Mouse (Mus musculus): ENCODE measurements around the gene Itpr2. TPM values are rescaled to one million over a fixed set of nuclear protein-coding genes. Genes with fewer than 3 reads are reported as not detected.

The Itpr2 gene
- polyA plus RNA-seq, 1 experiment: 10.5 TPM

- Histone ChIP-seq H3K27me3 (ENCODE audit: control insufficient read depth, insufficient read depth, low read length) (no peaks in the 10 kb centered on the region), H3K4me1 (ENCODE audit: control insufficient read depth, insufficient read depth, insufficient read length, low read length) (no peaks in the 10 kb centered on the region), H3K4me3 (ENCODE audit: low read depth, low read length) (no peak overlapping the region), H3K36me3 (ENCODE audit: control insufficient read depth, insufficient read depth, low read length) (no peaks in the 10 kb centered on the region), H3K27ac (ENCODE audit: insufficient read depth, low read depth, low read length) (no peak overlapping the region)
- WGBS: 87% methylated on average over 5 of the region's 5 CpGs
- TF ChIP-seq POLR2A (IDR thresholded peaks at IDR 0.05; ENCODE audit: low read depth, low read length) (no peak), CTCF (IDR thresholded peaks at IDR 0.05; ENCODE audit: extremely low read depth, insufficient read length, insufficient replicate concordance, low read depth, low read length) (no peak)
These were observed 334.8 kb downstream of the Itpr2 start for GRCm38 (mm10) chr6:146167207-146167606.

- no peaks in the 10 kb centered on the region for H3K27me3 ChIP-seq (ENCODE audit: control insufficient read depth, insufficient read depth, low read length)
- H3K36me3 ChIP-seq (ENCODE audit: control insufficient read depth, insufficient read depth, low read length): no peaks in the 10 kb centered on the region; the same call in 1 of the 2 replicates
- no peak overlapping the region for H3K27ac ChIP-seq (ENCODE audit: insufficient read depth, low read depth, low read length)
- H3K4me3 ChIP-seq (ENCODE audit: low read depth, low read length): no peak overlapping the region
- TF ChIP-seq CTCF (IDR thresholded peaks at IDR 0.05; ENCODE audit: extremely low read depth, insufficient read length, insufficient replicate concordance, low read depth, low read length) (no peak), POLR2A (IDR thresholded peaks at IDR 0.05; ENCODE audit: low read depth, low read length) (no peak)
- H3K4me1 ChIP-seq (ENCODE audit: control insufficient read depth, insufficient read depth, insufficient read length, low read length): peaks cover 3% of the 10 kb centered on the region; the same call in 1 of the 2 replicates
- WGBS: 80% methylated on average over 4 of the region's 4 CpGs
These were observed 342.4 kb downstream of the Itpr2 start for GRCm38 (mm10) chr6:146159641-146160040.

- Histone ChIP-seq H3K4me3 (ENCODE audit: low read depth, low read length) (no peak overlapping the region), H3K27ac (ENCODE audit: insufficient read depth, low read depth, low read length) (no peak overlapping the region), H3K27me3 (ENCODE audit: control insufficient read depth, insufficient read depth, low read length) (no peaks in the 10 kb centered on the region), H3K4me1 (ENCODE audit: control insufficient read depth, insufficient read depth, insufficient read length, low read length) (peaks cover 3% of the 10 kb centered on the region; the same call in 1 of the 2 replicates), H3K36me3 (ENCODE audit: control insufficient read depth, insufficient read depth, low read length) (no peaks in the 10 kb centered on the region; the same call in 1 of the 2 replicates)
- 94% methylated on average over 12 of the region's 12 CpGs for WGBS
- TF ChIP-seq POLR2A (IDR thresholded peaks at IDR 0.05; ENCODE audit: low read depth, low read length) (no peak), CTCF (IDR thresholded peaks at IDR 0.05; ENCODE audit: extremely low read depth, insufficient read length, insufficient replicate concordance, low read depth, low read length) (no peak)
These were observed 343.3 kb downstream of the Itpr2 start for GRCm38 (mm10) chr6:146158717-146159116.

GRCm38 (mm10) chr6:146157983-146158535 is 344.0 kb downstream of the Itpr2 start:
- no peaks in the 10 kb centered on the region; the same call in 1 of the 2 replicates for H3K36me3 ChIP-seq (ENCODE audit: control insufficient read depth, insufficient read depth, low read length)
- H3K4me3 ChIP-seq (ENCODE audit: low read depth, low read length): no peak overlapping the region
- no peak for TF ChIP-seq CTCF (IDR thresholded peaks at IDR 0.05; ENCODE audit: extremely low read depth, insufficient read length, insufficient replicate concordance, low read depth, low read length)
- no peak for TF ChIP-seq POLR2A (IDR thresholded peaks at IDR 0.05; ENCODE audit: low read depth, low read length)
- H3K27me3 ChIP-seq (ENCODE audit: control insufficient read depth, insufficient read depth, low read length): no peaks in the 10 kb centered on the region
- no peak overlapping the region for H3K27ac ChIP-seq (ENCODE audit: insufficient read depth, low read depth, low read length)
- WGBS: 84% methylated on average over 8 of the region's 8 CpGs
- H3K4me1 ChIP-seq (ENCODE audit: control insufficient read depth, insufficient read depth, insufficient read length, low read length): peaks cover 3% of the 10 kb centered on the region; the same call in 1 of the 2 replicates

- H3K27ac ChIP-seq (ENCODE audit: insufficient read depth, low read depth, low read length): no peak overlapping the region
- H3K4me3 ChIP-seq (ENCODE audit: low read depth, low read length): no peak overlapping the region
- no peaks in the 10 kb centered on the region for H3K27me3 ChIP-seq (ENCODE audit: control insufficient read depth, insufficient read depth, low read length)
- peaks cover 3% of the 10 kb centered on the region; the same call in 1 of the 2 replicates for H3K4me1 ChIP-seq (ENCODE audit: control insufficient read depth, insufficient read depth, insufficient read length, low read length)
- TF ChIP-seq POLR2A (IDR thresholded peaks at IDR 0.05; ENCODE audit: low read depth, low read length): no peak
- TF ChIP-seq CTCF (IDR thresholded peaks at IDR 0.05; ENCODE audit: extremely low read depth, insufficient read length, insufficient replicate concordance, low read depth, low read length): no peak
- 96% methylated on average over 14 of the region's 14 CpGs for WGBS
- H3K36me3 ChIP-seq (ENCODE audit: control insufficient read depth, insufficient read depth, low read length): no peaks in the 10 kb centered on the region; the same call in 1 of the 2 replicates
These were observed 344.9 kb downstream of the Itpr2 start for GRCm38 (mm10) chr6:146157099-146157498.

GRCm38 (mm10) chr6:146156536-146156935 is 345.5 kb downstream of the Itpr2 start:
- H3K4me1 ChIP-seq (ENCODE audit: control insufficient read depth, insufficient read depth, insufficient read length, low read length): peaks cover 3% of the 10 kb centered on the region; the same call in 1 of the 2 replicates
- TF ChIP-seq POLR2A (IDR thresholded peaks at IDR 0.05; ENCODE audit: low read depth, low read length) (no peak), CTCF (IDR thresholded peaks at IDR 0.05; ENCODE audit: extremely low read depth, insufficient read length, insufficient replicate concordance, low read depth, low read length) (no peak)
- 81% methylated on average over 6 of the region's 6 CpGs for WGBS
- no peaks in the 10 kb centered on the region; the same call in 1 of the 2 replicates for H3K36me3 ChIP-seq (ENCODE audit: control insufficient read depth, insufficient read depth, low read length)
- H3K4me3 ChIP-seq (ENCODE audit: low read depth, low read length): no peak overlapping the region
- H3K27me3 ChIP-seq (ENCODE audit: control insufficient read depth, insufficient read depth, low read length): no peaks in the 10 kb centered on the region
- no peak overlapping the region for H3K27ac ChIP-seq (ENCODE audit: insufficient read depth, low read depth, low read length)

- WGBS: 81% methylated on average over 8 of the region's 8 CpGs
- Histone ChIP-seq H3K36me3 (ENCODE audit: control insufficient read depth, insufficient read depth, low read length) (no peaks in the 10 kb centered on the region; the same call in 1 of the 2 replicates), H3K4me1 (ENCODE audit: control insufficient read depth, insufficient read depth, insufficient read length, low read length) (peaks cover 3% of the 10 kb centered on the region; the same call in 1 of the 2 replicates), H3K27me3 (ENCODE audit: control insufficient read depth, insufficient read depth, low read length) (no peaks in the 10 kb centered on the region), H3K4me3 (ENCODE audit: low read depth, low read length) (no peak overlapping the region), H3K27ac (ENCODE audit: insufficient read depth, low read depth, low read length) (no peak overlapping the region)
- TF ChIP-seq POLR2A (IDR thresholded peaks at IDR 0.05; ENCODE audit: low read depth, low read length) (no peak), CTCF (IDR thresholded peaks at IDR 0.05; ENCODE audit: extremely low read depth, insufficient read length, insufficient replicate concordance, low read depth, low read length) (no peak)
These were observed 346.8 kb downstream of the Itpr2 start for GRCm38 (mm10) chr6:146155156-146155734.
